Mouse (Mus musculus): ENCODE measurements around the gene Gramd1a. TPM values are rescaled to one million over a fixed set of nuclear protein-coding genes. Genes with fewer than 3 reads are reported as not detected.

Gene Gramd1a
- polyA plus RNA-seq, 1 experiment = 325 TPM

DNA sequence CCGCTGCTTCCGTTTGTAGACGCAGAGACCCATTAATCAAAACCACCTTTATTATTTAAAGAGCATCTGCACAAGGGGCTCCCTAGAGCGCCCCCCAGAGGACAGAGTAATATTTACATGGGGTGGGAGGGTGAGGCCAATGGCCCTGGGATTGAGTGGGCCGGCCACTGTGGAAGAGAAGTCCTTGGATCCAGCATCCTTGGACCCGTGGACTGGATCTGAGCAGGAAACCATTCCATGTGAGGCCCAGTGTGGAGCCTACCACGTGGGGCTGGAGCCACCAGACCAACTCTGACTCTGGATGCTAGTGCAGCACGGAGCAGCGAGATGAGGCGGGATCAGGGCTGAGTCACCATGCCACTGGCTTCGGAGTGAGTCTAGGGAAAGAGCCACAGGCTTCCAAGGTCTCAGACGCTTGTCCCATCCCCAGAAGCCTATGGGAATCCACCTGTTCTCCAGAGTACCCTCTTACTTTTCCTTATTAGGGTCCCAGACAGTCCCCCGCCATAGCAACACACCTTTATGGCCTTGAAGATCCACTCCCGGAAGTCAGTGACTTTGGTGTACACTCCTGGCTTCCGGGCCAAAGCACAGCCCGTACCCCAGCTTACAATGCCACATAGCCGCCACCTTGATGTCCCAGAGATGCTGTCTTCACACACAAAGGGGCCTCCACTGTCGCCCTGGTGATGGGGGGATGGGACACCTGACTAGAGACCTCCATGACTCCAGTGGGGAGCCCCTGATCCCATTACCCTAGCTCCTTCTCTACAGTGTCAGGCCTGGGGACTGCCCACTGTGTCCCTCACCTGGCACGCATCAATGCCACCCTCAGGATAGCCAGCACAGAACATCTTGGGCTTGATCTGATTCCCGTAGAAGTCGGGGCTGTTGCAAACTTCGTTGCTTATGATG lies 56.7 kb downstream of the Gramd1a start:
- TF ChIP-seq POLR2A (IDR thresholded peaks at IDR 0.05; ENCODE audit: low read depth, low read length) (no peak), CTCF (IDR thresholded peaks at IDR 0.05; ENCODE audit: extremely low read depth, insufficient read depth, insufficient read length, insufficient replicate concordance) (no peak)
- 88% methylated on average over 22 of the region's 22 CpGs for WGBS
- Histone ChIP-seq H3K27ac (ENCODE audit: insufficient read depth, low read length) (no peak overlapping the region), H3K27me3 (ENCODE audit: control insufficient read depth, insufficient read depth, low read length) (no peaks in the 10 kb centered on the region), H3K36me3 (ENCODE audit: control insufficient read depth, insufficient read depth, low read length) (no peaks in the 10 kb centered on the region), H3K4me1 (ENCODE audit: control insufficient read depth, insufficient read depth, insufficient read length) (no peaks in the 10 kb centered on the region), H3K4me3 (ENCODE audit: extremely low read depth, insufficient read depth, insufficient read length) (no peak overlapping the region)
- no peak for DNase-seq (ENCODE audit: low read depth in 1 of 2, low spot score in 2 of 2)

GRCm38 (mm10) chr7:31097583-31098248 lies 58.0 kb downstream of the Gramd1a start:
- no peaks in the 10 kb centered on the region for H3K4me1 ChIP-seq (ENCODE audit: control insufficient read depth, insufficient read depth, insufficient read length)
- DNase-seq (ENCODE audit: low read depth in 1 of 2, low spot score in 2 of 2) = peak; percentile 82 to 91
- WGBS = 51% methylated on average over 20 of the region's 20 CpGs

GRCm38 (mm10) chr7:31096892-31097564 lies 58.7 kb downstream of the Gramd1a start:
- no peak for DNase-seq (ENCODE audit: low read depth in 1 of 2, low spot score in 2 of 2)
- Histone ChIP-seq H3K27ac (ENCODE audit: insufficient read depth, low read length) (no peak overlapping the region), H3K4me1 (ENCODE audit: control insufficient read depth, insufficient read depth, insufficient read length) (no peaks in the 10 kb centered on the region), H3K27me3 (ENCODE audit: control insufficient read depth, insufficient read depth, low read length) (no peaks in the 10 kb centered on the region), H3K36me3 (ENCODE audit: control insufficient read depth, insufficient read depth, low read length) (no peaks in the 10 kb centered on the region), H3K4me3 (ENCODE audit: extremely low read depth, insufficient read depth, insufficient read length) (no peak overlapping the region)
- 78% methylated on average over 9 of the region's 9 CpGs for WGBS
- TF ChIP-seq POLR2A (IDR thresholded peaks at IDR 0.05; ENCODE audit: low read depth, low read length) = no peak

More at GRCm38 (mm10) chr7:31097583-31098248, 58.0 kb downstream of the Gramd1a start:
- Histone ChIP-seq H3K36me3 (ENCODE audit: control insufficient read depth, insufficient read depth, low read length) (no peaks in the 10 kb centered on the region), H3K4me3 (ENCODE audit: extremely low read depth, insufficient read depth, insufficient read length) (no peak overlapping the region), H3K27me3 (ENCODE audit: control insufficient read depth, insufficient read depth, low read length) (no peaks in the 10 kb centered on the region), H3K27ac (ENCODE audit: insufficient read depth, low read length) (no peak overlapping the region)
- no peak for TF ChIP-seq POLR2A (IDR thresholded peaks at IDR 0.05; ENCODE audit: low read depth, low read length)
- peak; percentile 97 for TF ChIP-seq CTCF (IDR thresholded peaks at IDR 0.05; ENCODE audit: extremely low read depth, insufficient read depth, insufficient read length, insufficient replicate concordance)

- DNase-seq (ENCODE audit: low read depth in 1 of 2, low spot score in 2 of 2) = peak; percentile 15 to 42
- Histone ChIP-seq H3K4me3 (ENCODE audit: extremely low read depth, insufficient read depth, insufficient read length) (no peak overlapping the region), H3K36me3 (ENCODE audit: control insufficient read depth, insufficient read depth, low read length) (no peaks in the 10 kb centered on the region), H3K27ac (ENCODE audit: insufficient read depth, low read length) (no peak overlapping the region), H3K4me1 (ENCODE audit: control insufficient read depth, insufficient read depth, insufficient read length) (peaks cover 2% of the 10 kb centered on the region; the same call in 1 of the 2 replicates), H3K27me3 (ENCODE audit: control insufficient read depth, insufficient read depth, low read length) (no peaks in the 10 kb centered on the region)
- 22% methylated on average over 12 of the region's 12 CpGs for WGBS
- TF ChIP-seq CTCF (IDR thresholded peaks at IDR 0.05; ENCODE audit: extremely low read depth, insufficient read depth, insufficient read length, insufficient replicate concordance) (no peak), POLR2A (IDR thresholded peaks at IDR 0.05; ENCODE audit: low read depth, low read length) (no peak)
These were observed 60.8 kb downstream of the Gramd1a start for GRCm38 (mm10) chr7:31094774-31095501.

DNA sequence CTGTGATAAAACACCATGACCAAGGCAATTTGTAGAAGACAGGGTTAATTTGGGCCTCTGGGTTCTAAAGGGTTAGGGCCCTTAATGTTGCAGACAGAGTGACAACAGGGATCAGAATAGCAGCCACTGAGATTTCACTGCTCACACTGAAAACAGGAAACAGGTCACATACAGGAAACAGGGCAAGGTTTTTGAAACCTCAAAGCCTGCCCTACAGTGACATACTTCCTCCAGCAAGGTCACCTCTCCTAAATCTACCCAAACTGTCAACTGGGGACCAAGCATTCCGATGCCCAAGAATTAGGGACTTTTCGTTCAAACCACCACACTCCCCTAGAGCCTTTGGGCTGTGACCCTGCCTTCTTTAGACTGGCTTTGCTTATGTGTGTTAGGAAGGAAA lies 66.0 kb downstream of the Gramd1a start:
- no peaks in the 10 kb centered on the region for H3K27me3 ChIP-seq (ENCODE audit: control insufficient read depth, insufficient read depth, low read length)
- 6% methylated on average over 2 of the region's 2 CpGs for WGBS
- peak overlapping the region; percentile 86 for H3K27ac ChIP-seq (ENCODE audit: insufficient read depth, low read length)

GRCm38 (mm10) chr7:31088206-31088605 lies 67.5 kb downstream of the Gramd1a start:
- TF ChIP-seq CTCF (IDR thresholded peaks at IDR 0.05; ENCODE audit: extremely low read depth, insufficient read depth, insufficient read length, insufficient replicate concordance) (no peak), POLR2A (IDR thresholded peaks at IDR 0.05; ENCODE audit: low read depth, low read length) (no peak)
- no peaks in the 10 kb centered on the region for H3K36me3 ChIP-seq (ENCODE audit: control insufficient read depth, insufficient read depth, low read length)
- no peaks in the 10 kb centered on the region for H3K27me3 ChIP-seq (ENCODE audit: control insufficient read depth, insufficient read depth, low read length)
- H3K4me1 ChIP-seq (ENCODE audit: control insufficient read depth, insufficient read depth, insufficient read length) = peaks cover 17% of the 10 kb centered on the region
- WGBS = 81% methylated on average over 3 of the region's 3 CpGs
- H3K4me3 ChIP-seq (ENCODE audit: extremely low read depth, insufficient read depth, insufficient read length) = no peak overlapping the region
- no peak for DNase-seq (ENCODE audit: low read depth in 1 of 2, low spot score in 2 of 2)
- H3K27ac ChIP-seq (ENCODE audit: insufficient read depth, low read length) = peak overlapping the region; percentile 86; the same call in 1 of the 2 replicates

More for the DNA sequence above, 66.0 kb downstream of the Gramd1a start:
- Histone ChIP-seq H3K36me3 (ENCODE audit: control insufficient read depth, insufficient read depth, low read length) (no peaks in the 10 kb centered on the region), H3K4me3 (ENCODE audit: extremely low read depth, insufficient read depth, insufficient read length) (no peak overlapping the region), H3K4me1 (ENCODE audit: control insufficient read depth, insufficient read depth, insufficient read length) (peaks cover 17% of the 10 kb centered on the region)
- DNase-seq (ENCODE audit: low read depth in 1 of 2, low spot score in 2 of 2) = peak; percentile 49 to 73
- TF ChIP-seq POLR2A (IDR thresholded peaks at IDR 0.05; ENCODE audit: low read depth, low read length) (no peak), CTCF (IDR thresholded peaks at IDR 0.05; ENCODE audit: extremely low read depth, insufficient read depth, insufficient read length, insufficient replicate concordance) (no peak)
